Mouse (Mus musculus): ENCODE results near the gene Thap12.

Gene Thap12

GRCm38 (mm10) chr7:98702283-98703240, at the start of gene Thap12:
TSS of gene Thap12 (plus strand) at chr7:98703103.
- peak; percentile 99 for DNase-seq (ENCODE audit: low read depth, low spot score)

GRCm38 (mm10) chr7:98655681-98656530, 47.0 kb upstream of the Thap12 start:
- DNase-seq (ENCODE audit: low read depth, low spot score): peak; percentile 45

- DNase-seq (ENCODE audit: low read depth, low spot score): peak; percentile 94
These were observed 46.2 kb upstream of the Thap12 start, which contains the start of gene Emsy for GRCm38 (mm10) chr7:98656531-98657221. TSS of gene Emsy (minus strand) at chr7:98656783.

- DNase-seq (ENCODE audit: low read depth, low spot score): no peak
These were observed 37.7 kb upstream of the Thap12 start for GRCm38 (mm10) chr7:98665166-98665565.

- DNase-seq (ENCODE audit: low read depth, low spot score): no peak
These were observed 37.2 kb upstream of the Thap12 start for GRCm38 (mm10) chr7:98665726-98666125.

GRCm38 (mm10) chr7:98667956-98668746, 34.8 kb upstream of the Thap12 start:
- no peak for DNase-seq (ENCODE audit: low read depth, low spot score)

- no peak for DNase-seq (ENCODE audit: low read depth, low spot score)
These were observed 32.1 kb upstream of the Thap12 start for GRCm38 (mm10) chr7:98670831-98671230.

GRCm38 (mm10) chr7:98671416-98671815, 31.5 kb upstream of the Thap12 start:
- DNase-seq (ENCODE audit: low read depth, low spot score): no peak

GRCm38 (mm10) chr7:98672241-98672955, 30.5 kb upstream of the Thap12 start:
- no peak for DNase-seq (ENCODE audit: low read depth, low spot score)

- no peak for DNase-seq (ENCODE audit: low read depth, low spot score)
These were observed 28.6 kb upstream of the Thap12 start for GRCm38 (mm10) chr7:98674344-98674743.

GRCm38 (mm10) chr7:98677511-98677910, 25.4 kb upstream of the Thap12 start:
- DNase-seq (ENCODE audit: low read depth, low spot score): no peak

- DNase-seq (ENCODE audit: low read depth, low spot score): no peak
These were observed 24.5 kb upstream of the Thap12 start for GRCm38 (mm10) chr7:98678441-98678840.

GRCm38 (mm10) chr7:98680691-98681090, 22.2 kb upstream of the Thap12 start:
- no peak for DNase-seq (ENCODE audit: low read depth, low spot score)

- no peak for DNase-seq (ENCODE audit: low read depth, low spot score)
These were observed 20.1 kb upstream of the Thap12 start for GRCm38 (mm10) chr7:98682821-98683220.

GRCm38 (mm10) chr7:98685895-98686294, 17.0 kb upstream of the Thap12 start:
- DNase-seq (ENCODE audit: low read depth, low spot score): no peak

- no peak for DNase-seq (ENCODE audit: low read depth, low spot score)
These were observed 12.8 kb upstream of the Thap12 start for GRCm38 (mm10) chr7:98690126-98690525.

GRCm38 (mm10) chr7:98690831-98691230, 12.1 kb upstream of the Thap12 start:
- DNase-seq (ENCODE audit: low read depth, low spot score): no peak

- no peak for DNase-seq (ENCODE audit: low read depth, low spot score)
These were observed 9.9 kb upstream of the Thap12 start for GRCm38 (mm10) chr7:98692761-98693546.

- no peak for DNase-seq (ENCODE audit: low read depth, low spot score)
These were observed 8.9 kb upstream of the Thap12 start for GRCm38 (mm10) chr7:98694046-98694445.
